Mouse (Mus musculus): ENCODE data around the gene Kxd1. TPM values are rescaled to one million over a fixed set of nuclear protein-coding genes. Genes with fewer than 3 reads are reported as not detected.

Gene Kxd1
- total RNA-seq, 1 experiment from 2014 or later: 70.8 TPM

DNA sequence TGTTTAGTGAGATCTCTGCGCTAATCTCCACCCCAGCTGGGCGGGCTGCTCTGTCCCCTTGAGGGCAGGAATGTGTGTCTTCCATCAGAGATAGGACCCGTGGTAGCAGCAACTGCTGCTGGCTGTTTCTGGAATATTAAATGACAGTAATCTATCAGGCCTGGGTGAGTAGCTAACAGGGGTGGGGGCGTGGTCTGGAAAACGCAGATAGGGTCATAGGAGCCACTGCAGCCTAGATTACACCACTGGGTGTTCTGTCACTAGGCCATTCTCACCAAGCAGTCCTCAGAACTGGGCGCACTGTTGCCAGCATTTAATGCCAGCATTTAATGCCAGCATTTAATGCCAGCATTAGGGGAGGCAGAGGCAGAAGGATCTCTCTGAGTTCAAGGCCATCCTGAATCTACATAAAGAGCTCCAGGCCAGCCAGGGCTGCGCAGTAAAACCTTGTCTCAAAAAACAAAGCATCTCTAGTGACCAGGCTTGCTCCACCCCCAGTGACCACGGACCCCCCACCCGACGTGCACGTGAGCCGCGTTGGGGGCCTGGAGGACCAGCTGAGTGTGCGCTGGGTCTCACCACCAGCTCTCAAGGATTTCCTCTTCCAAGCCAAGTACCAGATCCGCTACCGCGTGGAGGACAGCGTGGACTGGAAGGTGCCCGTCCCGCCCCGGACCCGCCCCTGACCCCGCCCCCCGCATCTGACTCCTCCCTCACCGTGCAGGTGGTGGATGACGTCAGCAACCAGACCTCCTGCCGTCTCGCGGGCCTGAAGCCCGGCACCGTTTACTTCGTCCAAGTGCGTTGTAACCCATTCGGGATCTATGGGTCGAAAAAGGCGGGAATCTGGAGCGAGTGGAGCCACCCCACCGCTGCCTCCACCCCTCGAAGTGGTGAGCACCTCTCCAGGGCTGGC is 27.1 kb downstream of the Kxd1 start:
- ATAC-seq (replicated peaks; ENCODE audit: low read depth, poor library complexity, severe bottlenecking): peak; percentile 16; the same call in 1 of the 2 replicates

DNA sequence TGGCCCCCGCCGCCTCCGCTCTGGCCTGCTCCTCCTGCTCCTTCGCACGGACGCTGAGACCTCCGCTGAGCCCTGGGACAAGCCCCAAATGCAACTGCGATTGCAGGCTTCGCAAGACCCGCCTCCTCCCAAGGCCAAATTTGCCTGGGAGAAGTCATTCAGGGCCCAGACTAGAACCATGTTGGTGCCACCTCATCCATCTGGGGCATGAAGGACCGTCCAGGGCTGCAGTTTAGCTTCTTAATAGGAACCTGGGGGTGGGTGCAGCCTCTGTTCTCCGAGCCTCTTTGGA is 32.0 kb downstream of the Kxd1 start:
- no peak for ATAC-seq (replicated peaks; ENCODE audit: low read depth, poor library complexity, severe bottlenecking)

DNA sequence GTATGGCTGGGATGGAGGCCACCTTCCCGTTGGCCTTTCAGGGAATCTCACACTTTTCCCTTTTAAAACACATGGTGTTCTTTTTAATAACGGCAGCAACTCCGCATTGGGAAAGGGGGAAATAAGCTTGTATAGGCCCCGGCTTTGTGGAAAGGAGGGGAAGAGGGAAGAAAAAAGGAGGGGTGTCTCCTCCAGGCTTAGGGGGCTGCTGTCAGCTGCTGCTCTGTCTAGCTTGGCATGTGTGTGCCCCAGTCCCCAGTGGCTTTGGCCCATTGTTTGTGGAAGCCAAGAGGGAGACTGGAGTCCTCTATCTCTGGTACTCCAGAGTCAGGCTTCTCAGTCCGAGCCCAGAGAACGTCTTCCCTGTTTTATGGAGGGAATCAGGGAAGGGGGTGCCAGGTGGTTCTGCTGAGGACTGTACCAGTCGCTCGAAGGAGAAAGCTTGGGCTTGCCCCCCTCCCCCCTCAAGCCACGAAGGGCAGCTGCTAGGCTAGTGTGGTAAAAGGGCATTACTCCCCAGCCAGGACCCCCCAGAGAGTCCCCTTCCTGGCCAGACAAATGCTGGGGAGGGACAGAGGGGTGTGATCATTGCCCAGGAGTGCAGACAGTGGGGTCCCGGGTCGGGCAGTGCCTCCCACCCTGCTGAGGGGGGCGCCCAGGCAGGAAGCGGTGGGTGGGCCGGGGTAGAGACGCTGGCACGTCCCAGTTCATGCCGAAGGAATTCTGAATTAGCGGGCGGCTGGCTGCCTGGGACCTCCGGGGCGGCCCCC is 32.6 kb downstream of the Kxd1 start:
- ATAC-seq (replicated peaks; ENCODE audit: low read depth, poor library complexity, severe bottlenecking): no peak

DNA sequence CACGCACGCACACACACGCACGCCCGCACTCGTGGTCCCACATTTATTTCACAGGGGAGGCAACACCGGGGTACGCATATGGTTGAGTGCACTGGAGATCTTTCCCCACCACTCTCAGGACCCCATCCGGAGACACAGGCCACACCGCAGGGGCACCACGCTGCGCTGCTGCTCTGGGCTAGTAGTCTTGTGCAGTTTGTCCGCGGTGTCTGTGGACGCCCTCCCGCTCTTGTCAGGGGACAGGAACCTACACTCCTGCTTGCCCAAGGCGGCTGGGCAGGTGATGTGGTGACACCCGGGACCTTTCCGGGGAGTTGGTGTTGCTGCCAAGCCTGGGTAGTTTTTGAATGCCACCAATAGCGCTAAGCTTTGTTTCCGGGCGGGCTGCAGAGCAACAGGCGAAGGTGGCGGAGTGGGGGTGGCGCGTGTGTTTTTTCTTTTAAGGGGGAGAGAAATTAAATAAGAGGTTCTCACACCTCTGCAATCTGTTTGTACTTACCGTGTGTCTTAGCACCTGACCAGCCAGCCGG is 33.3 kb downstream of the Kxd1 start:
- peak; percentile 27; the same call in 1 of the 2 replicates for ATAC-seq (replicated peaks; ENCODE audit: low read depth, poor library complexity, severe bottlenecking)

DNA sequence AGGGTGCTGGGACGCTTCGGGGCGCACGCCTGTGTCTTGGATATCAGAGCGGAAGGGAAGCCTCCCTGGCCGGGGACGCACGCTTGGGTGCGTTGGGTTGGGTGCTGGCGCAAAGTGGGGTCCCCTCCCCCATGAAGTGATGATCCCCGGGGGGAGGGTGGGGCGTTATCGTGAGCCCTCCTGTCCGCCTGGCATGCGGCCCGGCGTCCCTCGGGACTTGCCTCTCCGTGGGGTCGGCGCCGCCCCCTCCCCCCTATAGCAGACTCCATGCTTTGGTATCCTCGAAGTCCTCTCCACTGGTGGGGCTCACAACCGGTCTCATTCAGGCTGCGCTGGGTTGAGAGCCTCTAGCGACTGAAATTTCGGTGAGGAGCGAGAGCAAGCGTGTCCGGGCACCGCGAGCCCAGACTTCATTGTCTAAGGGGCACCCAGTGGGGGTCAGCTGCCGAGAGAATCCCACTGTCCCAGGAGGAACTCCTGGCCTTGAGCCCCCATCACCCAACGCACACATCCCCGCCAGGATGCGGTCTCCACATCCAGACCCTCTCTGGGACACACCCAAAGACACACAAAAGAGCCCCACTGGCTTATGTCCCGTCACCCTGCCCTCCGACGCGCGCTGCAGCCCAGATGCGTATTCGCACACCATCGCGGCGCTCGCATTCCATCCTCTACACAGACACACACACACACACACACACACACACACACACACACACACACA is 33.9 kb downstream of the Kxd1 start:
- no peak for ATAC-seq (replicated peaks; ENCODE audit: low read depth, poor library complexity, severe bottlenecking)

DNA sequence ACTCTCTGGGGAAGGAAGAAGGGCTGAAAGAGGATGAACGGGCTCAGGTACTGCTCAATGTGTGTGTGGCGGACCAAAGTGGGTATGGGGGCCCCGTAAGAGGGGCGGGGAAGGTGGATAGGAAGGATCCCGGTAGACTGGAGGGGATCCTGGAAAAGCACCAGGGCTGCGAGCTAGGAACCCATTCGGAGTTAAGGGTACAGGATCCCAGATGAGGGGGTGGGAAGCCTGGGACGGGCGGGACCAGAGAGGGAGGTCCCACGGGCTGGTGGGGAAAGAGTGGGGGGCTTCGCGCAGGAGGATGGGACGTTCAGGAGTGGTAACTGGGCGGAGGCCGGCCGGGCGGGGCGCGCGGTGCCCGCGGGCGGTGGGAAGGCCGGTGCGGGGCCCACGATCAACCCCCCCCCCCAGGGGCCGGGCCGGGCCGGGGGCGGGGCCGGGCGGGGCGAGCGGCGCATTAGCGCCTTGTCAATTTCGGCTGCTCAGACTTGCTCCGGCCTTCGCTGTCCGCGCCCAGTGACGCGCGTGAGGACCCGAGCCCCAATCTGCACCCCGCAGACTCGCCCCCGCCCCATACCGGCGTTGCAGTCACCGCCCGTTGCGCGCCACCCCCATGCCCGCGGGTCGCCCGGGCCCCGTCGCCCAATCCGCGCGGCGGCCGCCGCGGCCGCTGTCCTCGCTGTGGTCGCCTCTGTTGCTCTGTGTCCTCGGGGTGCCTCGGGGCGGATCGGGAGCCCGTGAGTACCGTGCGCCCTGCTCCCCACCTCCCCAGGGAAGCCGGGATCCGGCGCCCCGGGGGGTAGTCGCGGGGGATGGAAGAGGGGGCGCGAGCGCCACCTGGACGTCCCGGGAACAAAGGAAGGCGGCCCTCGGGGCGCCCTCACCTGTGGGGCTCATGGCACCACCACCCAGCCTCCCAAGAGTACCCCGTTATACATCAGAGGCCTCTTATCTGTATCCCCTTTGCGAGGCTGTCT is 34.8 kb downstream of the Kxd1 start, which contains the start of gene Crlf1:
Crlf1 (plus strand) TSS at position 495 of the 977 bp plus-strand sequence.
- no peak for ATAC-seq (replicated peaks; ENCODE audit: low read depth, poor library complexity, severe bottlenecking)

DNA sequence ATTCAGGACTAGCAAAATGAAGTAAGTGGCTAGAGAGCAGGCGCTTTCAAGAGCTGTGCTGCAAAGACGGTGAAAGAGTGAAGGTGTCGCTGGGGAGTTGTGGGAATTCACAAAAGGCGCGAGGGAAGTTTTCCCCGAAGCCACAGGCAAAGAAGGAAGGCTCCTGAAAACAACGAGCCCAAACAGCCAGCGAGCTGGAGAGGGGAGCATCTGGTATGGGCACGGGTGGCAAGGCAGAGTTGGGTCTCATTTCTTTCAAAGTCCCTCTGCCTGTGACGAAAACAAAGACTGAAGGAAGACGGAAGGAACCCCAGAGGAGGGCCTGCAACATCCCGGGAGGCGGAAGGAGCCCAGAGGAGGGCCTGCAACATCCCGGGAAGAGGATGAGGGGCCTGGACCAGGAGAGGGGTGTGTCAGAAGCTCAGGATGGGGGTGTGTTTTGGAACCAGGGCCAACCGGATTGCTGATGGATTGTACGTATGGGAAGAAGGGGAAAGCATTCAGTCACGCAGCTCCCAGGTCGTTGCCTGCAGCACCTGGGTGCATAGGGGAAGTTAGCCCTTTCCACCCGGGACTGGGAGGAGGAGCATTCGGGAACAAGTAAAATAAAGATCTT is 36.8 kb downstream of the Kxd1 start:
- no peak for ATAC-seq (replicated peaks; ENCODE audit: low read depth, poor library complexity, severe bottlenecking)

DNA sequence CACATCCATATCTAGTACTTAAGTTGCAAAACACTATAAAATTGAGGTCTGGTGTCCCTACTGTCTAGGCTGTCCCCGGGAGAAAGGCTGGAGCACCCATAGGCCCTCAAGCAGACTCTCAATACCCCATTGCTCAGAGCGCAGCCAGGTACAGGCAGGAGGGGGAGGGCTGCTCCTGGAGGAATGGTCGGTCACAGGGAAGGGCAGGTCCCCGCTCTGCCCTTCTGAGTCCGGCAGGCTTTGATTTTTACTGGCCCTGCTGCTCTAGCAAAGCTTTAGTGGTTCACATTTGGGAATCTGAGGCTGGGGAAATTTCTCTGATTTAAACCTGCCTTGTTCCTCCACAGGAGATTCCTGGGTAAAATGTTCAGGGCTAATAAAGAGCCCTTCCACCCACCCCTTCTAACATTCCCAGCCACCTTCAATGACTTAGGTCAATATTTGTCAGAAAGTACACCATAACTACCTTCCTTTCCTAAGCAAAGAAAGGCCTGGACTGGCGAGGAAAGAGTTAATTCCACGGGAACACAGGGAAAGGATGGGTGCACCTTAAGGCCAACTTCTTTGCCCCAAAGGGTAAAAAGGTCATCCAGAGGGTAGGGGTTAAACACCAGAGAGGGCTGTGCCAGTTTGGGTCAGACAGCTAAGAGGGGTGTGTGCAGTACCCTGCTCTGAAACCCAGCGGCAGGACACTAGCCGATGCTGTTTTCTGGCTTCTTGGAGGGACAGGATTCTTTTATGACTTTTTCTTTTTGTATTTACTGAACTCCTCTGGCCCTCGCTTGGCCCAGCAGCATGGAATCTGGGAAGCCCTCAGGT is 37.5 kb downstream of the Kxd1 start:
- no peak for ATAC-seq (replicated peaks; ENCODE audit: low read depth, poor library complexity, severe bottlenecking)

DNA sequence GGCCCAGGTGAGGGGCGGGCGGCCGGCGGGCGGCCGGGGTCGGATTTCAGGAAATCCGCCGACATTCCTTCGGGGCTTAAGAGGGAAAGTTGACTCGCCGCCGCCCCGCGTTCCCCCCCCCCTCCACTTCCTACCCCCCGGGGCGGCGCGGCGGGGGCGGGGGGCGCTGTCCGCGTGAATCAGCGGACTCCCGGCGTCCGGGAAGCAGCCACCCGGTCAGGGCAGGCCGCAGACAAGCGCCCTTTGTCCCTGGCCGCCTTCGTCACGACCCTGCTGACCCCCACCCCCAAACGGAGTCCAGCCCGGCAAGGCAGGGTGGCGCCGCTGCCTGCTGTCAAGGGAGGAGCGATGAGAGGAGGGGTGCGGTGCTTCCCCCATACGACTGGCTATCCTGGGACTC is 38.2 kb downstream of the Kxd1 start:
- no peak for ATAC-seq (replicated peaks; ENCODE audit: low read depth, poor library complexity, severe bottlenecking)

DNA sequence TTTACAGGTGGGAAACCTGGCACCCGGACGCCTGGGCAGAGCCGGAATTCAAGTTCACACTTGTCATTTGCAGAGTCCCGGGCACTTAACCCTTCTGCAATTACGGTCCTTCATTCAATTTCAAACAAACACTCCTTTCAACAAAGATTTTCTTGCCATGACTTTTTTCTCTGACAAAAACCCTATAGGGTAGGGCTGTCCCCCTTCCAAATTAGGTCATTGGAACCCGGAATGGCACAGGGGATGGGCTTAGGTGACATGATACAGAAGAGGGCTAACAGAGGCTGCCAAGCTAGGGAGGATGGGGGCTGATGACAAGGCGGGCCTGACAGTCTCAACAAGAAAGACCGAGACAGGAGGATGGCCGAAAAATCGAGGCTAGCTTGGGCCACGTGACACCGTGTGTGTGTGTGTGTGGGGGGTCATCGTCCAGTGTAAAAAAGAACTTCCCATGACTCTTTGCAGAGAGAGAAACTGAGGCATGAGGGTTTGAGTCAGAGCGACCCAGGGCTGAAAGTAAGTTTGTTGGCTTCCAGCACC is 38.8 kb downstream of the Kxd1 start:
- ATAC-seq (replicated peaks; ENCODE audit: low read depth, poor library complexity, severe bottlenecking): no peak

DNA sequence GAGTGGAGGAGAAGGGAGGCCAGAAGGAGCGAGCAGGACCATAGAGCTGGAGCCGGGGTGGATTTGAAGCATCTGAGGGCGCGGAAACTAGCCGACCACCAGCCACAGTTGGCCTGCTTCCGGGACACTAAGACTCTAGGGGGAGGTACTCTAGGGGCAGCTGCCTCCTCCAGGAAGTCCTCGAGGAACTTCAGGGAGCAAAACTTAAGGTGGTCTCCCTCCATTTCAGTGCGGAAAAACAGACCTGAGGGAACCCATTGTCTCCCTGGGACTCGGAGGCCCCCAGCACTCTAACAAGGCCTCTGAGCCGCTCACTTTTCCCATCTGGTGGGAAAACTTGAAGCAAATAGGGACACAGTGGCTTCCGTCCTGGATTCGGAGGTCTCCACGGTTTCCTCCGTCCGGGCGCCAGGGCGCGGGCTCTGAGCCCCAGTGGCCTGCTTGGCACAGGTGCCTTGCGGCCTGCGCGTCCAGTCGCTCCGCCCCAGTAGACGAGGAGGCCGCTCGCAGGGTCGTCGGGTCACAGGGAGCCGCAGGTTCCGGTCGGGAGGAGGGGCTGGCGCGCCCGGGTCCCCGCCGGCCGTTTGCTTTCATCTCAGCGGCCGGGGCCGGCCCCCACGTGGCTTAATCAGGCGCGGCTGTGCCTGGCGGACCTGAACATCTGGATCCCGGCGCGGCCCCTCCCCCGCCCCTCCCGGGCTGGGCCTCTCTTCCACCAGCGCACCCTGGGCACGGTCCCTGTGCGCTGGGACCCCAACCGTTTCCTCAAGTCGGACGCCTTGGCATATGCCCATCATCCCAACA is 39.6 kb downstream of the Kxd1 start:
- ATAC-seq (replicated peaks; ENCODE audit: low read depth, poor library complexity, severe bottlenecking): peak; percentile 27

DNA sequence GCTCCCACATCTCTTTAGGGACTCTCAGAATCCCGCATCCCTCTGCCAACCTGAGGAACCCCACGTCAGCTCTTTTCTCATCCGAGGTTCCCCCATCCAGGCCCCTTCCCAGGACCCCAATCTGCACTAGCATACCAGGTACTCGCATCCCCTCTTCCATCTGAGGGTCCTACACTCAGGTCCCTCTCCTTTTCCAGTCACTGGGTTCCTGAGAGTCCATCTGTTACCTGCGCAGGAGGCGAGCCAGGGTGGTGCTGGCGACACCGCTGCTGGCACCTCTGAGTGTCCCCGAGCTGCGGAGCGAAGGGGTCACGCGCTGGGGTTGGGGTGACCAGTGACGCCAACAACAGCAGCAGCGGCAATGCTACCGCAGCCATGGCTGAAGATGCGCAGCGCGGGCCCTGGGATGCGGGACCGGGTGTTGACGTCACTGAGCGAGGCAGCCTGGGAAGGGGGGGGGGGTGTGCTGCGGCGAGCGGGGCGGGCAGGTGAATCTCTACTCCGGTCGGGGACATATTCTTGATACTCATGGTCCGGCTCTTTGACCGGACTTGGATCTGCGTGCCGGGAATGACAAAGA is 40.7 kb downstream of the Kxd1 start, which contains the start of gene Tmem59l:
Tmem59l (minus strand) TSS at position 418 of the 580 bp plus-strand sequence.
- no peak for ATAC-seq (replicated peaks; ENCODE audit: low read depth, poor library complexity, severe bottlenecking)

DNA sequence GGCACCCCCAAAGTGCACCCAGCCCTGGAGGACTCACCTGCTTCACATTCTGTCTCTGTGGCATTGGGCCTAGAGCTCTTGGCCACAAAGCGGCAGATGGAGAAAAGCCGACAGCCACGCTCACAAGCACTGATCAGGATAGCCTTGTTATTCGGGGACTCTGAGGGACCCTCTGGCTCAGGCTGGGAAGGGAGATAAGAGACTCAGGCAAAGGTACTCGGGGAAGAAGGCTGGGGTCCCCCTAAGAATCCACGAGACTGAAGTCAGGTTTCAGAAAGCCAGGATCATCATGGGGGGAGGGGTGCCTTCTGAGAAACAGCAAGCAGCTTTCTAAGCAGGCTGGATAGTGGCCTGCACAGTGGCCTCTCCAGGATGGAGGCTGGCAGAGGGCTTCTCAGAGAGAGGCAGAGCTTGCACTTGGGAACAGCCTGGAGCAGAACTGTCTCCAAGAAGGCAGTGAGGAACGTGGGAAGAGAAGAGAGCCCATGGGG is 41.5 kb downstream of the Kxd1 start:
- no peak for ATAC-seq (replicated peaks; ENCODE audit: low read depth, poor library complexity, severe bottlenecking)

DNA sequence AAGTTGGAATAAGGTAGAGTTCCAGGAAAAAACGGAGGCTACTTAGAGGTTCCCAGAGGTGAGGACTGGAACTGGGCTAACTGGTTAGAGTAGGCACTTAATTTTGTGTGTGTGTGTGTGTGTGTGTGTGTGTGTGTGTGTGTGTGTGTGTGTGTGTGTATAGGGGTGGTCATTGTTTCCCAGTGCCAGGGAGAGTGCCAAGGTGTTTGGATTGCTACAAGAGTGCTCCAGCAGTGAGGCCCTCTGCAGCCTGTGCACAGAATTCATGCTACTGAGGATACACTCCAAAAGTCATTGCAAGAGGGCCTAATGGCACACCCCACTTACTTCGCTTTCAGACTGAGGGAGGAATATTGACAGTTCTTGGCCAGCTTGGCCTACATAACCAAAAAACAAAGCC is 44.8 kb downstream of the Kxd1 start:
- no peak for ATAC-seq (replicated peaks; ENCODE audit: low read depth, poor library complexity, severe bottlenecking)

DNA sequence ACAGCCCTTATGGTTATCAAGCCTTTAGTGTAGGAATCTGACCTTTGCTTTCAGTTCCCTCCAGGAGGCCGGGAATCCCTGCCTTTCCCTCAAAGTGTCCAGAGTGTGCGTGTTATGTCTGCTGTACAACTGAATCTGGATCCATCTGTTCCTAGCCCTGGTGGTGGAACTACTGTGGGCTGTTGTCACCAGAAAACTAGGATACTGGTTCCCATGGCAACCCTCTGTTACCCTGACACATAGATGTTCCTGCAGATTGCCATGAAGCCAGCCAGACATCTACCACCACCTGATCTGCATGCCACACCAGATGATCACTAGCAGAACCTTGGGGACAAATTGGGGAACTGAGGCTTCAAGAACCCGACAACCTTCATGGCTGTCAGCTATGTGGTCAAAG is 45.8 kb downstream of the Kxd1 start:
- ATAC-seq (replicated peaks; ENCODE audit: low read depth, poor library complexity, severe bottlenecking): no peak

DNA sequence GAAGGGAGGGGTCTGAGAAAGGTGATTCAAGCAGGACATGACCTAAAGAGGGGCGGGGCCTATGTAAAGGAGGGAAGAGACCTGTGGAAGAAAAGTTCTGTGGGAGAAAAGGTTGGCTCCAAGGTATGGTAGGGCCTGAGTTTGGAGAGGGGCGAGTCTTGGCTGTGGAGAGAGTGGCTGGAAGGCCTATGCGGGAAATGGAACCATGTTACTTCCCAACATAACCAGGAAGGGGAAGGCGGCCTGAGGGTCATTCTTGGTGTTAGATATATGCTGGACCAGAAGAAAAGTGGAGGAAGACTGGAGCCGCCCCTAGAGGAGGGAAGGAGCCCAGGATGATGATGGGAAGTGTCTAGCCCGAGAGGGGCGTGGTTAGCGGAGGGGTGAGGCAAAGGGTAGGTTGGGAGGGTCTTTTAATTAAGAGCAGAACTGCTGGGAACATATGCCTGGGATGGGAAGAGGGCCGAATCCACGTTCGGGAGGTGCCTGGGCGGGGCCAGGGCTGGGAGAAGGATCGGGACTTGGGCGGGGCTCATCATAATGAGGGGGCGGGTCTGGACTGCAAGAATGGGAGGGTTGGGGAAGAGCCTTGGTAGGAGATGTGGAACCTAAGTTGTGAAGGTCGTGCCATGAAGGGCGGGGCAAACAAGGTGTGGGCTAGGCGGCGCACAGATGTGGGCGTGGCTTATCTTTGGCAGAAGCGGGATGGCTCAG is 50.3 kb downstream of the Kxd1 start:
- ATAC-seq (replicated peaks; ENCODE audit: low read depth, poor library complexity, severe bottlenecking): peak; percentile 42

Data from common myeloid progenitor, adult 5-6 weeks (primary cell).